Mouse (Mus musculus): ENCODE data around the gene Sephs1. TPM values are rescaled to one million over a fixed set of nuclear protein-coding genes. Genes with fewer than 3 reads are reported as not detected.
"Not testable (repeated sequence)": the region's sequence is repeated elsewhere in the genome, so short reads cannot be mapped to it uniquely, and the experiment has no call there.

The Sephs1 gene
- polyA plus RNA-seq, 1 experiment, result 25.6 TPM

GRCm38 (mm10) chr2:4907916-4908315 lies 26.6 kb downstream of the Sephs1 start:
- DNase-seq (ENCODE audit: low read depth), result no peak

GRCm38 (mm10) chr2:4908771-4909315 lies 27.5 kb downstream of the Sephs1 start:
- no peak for DNase-seq (ENCODE audit: low read depth)

GRCm38 (mm10) chr2:4909909-4910308 lies 28.5 kb downstream of the Sephs1 start:
- DNase-seq (ENCODE audit: low read depth), result no peak

- no peak for DNase-seq (ENCODE audit: low read depth)
Measured at GRCm38 (mm10) chr2:4910521-4910920, 29.2 kb downstream of the Sephs1 start.

- DNase-seq (ENCODE audit: low read depth), result no peak
Measured at GRCm38 (mm10) chr2:4913949-4914348, 32.6 kb downstream of the Sephs1 start.

- no peak for DNase-seq (ENCODE audit: low read depth)
Measured at GRCm38 (mm10) chr2:4916037-4916436, 34.7 kb downstream of the Sephs1 start.

- DNase-seq (ENCODE audit: low read depth), result no peak
Measured at GRCm38 (mm10) chr2:4917326-4918021, 36.1 kb downstream of the Sephs1 start.

- DNase-seq (ENCODE audit: low read depth), result no peak
Measured at GRCm38 (mm10) chr2:4918860-4919739, 37.7 kb downstream of the Sephs1 start, which contains the start of gene Phyh. Gene Phyh, plus strand, starts transcription at chr2:4919019.

GRCm38 (mm10) chr2:4921019-4921418 lies 39.7 kb downstream of the Sephs1 start:
- DNase-seq (ENCODE audit: low read depth), result no peak

GRCm38 (mm10) chr2:4922476-4923164 lies 41.3 kb downstream of the Sephs1 start:
- peak; percentile 66 for DNase-seq (ENCODE audit: low read depth)

- DNase-seq (ENCODE audit: low read depth), result no peak
Measured at GRCm38 (mm10) chr2:4927391-4927790, 46.0 kb downstream of the Sephs1 start.

- no peak for DNase-seq (ENCODE audit: low read depth)
Measured at GRCm38 (mm10) chr2:4929230-4929629, 47.9 kb downstream of the Sephs1 start.

GRCm38 (mm10) chr2:4934516-4934915 lies 53.2 kb downstream of the Sephs1 start:
- DNase-seq (ENCODE audit: low read depth), result no peak

GRCm38 (mm10) chr2:4937931-4938330 lies 56.6 kb downstream of the Sephs1 start:
- no peak for DNase-seq (ENCODE audit: low read depth)

- DNase-seq (ENCODE audit: low read depth), result no peak
Measured at GRCm38 (mm10) chr2:4940861-4941260, 59.5 kb downstream of the Sephs1 start.

- DNase-seq (ENCODE audit: low read depth), result not testable (repeated sequence)
Measured at GRCm38 (mm10) chr2:4949691-4950090, 68.3 kb downstream of the Sephs1 start.

GRCm38 (mm10) chr2:4950986-4951385 lies 69.6 kb downstream of the Sephs1 start:
- no peak for DNase-seq (ENCODE audit: low read depth)

- DNase-seq (ENCODE audit: low read depth), result no peak
Measured at GRCm38 (mm10) chr2:4954216-4954760, 72.9 kb downstream of the Sephs1 start.

GRCm38 (mm10) chr2:4958039-4958438 lies 76.7 kb downstream of the Sephs1 start:
- DNase-seq (ENCODE audit: low read depth), result no peak

Data from gonadal fat pad, adult 2 months (tissue).